Mouse (Mus musculus): ENCODE measurements at regions not wholly inside any gene's neighbourhood (a gene's known extent, or its start where the extent isn't known, plus 50 kb on each side); places are given as distances from the start of the nearest gene placed in this dataset.

DNA sequence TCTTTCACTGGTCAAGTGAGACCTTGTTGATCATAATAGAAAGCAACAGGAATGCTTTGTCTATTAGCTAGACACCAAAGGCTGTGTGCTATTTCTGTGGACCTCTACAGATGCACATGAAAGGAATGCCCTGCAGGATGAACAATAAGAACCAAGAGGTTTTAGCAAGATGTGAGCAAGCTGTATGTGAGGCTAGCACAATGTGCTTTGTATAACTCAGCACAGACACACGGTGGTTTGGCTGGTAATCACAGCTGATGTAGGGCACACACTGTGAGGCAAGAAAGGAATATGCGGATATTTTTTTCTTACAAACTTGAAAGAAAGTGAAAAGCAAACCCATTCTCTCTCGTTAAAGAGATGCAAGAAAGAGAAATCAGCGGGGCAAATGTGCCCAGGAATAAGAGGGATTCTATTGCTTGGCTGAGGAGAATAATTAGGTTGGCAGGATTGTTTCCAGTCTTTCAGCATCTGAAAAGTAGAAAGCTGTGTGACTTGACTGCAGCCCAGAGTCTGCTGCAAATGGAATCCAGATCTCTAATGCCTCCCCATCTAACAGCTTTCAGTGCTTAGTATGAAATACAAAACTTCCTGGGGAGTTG lies 2476.1 kb upstream of the Gm6569 start:
- WGBS: 7% methylated on average over 4 of the region's 4 CpGs
- Histone ChIP-seq H3K4me2 (ENCODE audit: low read depth) (no peak overlapping the region), H3K27ac (ENCODE audit: low read depth, low read length) (no peak overlapping the region), H3K4me1 (ENCODE audit: insufficient read depth) (no peaks in the 10 kb centered on the region), H3K27me3 (ENCODE audit: insufficient read depth, low read length) (no peaks in the 10 kb centered on the region), H3K4me3 (ENCODE audit: low read depth, low read length) (no peak overlapping the region), H3K36me3 (ENCODE audit: insufficient read depth) (no peaks in the 10 kb centered on the region), H3K9me3 (ENCODE audit: low read length) (no peaks in the 10 kb centered on the region), H3K9ac (no peak overlapping the region)
- DNase-seq (peak; percentile 14), ATAC-seq (peak; percentile 60)
- no peak for TF ChIP-seq CTCF (IDR thresholded peaks at IDR 0.05; ENCODE audit: low read depth)

DNA sequence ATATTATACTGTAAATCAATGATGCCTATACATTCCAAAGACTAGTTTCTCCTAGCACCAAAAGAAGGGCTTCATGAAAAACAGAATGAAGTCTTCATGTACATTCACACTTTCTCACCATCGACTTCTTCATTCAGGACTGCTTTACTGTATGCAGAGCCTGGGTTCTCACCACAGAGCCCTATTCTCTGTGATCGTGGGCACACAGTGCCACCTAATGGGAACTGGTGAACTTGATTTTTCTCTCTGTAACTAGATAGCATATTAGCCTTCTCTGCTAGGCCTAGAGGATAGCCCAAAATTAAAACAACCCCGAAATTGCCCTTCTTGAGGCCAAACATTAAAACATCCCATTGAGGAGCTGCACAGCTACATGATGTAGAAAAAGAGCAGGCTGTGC lies 2458.6 kb upstream of the Gm6569 start:
- no peak overlapping the region for H3K27ac ChIP-seq (ENCODE audit: low read depth, low read length)
- no peaks in the 10 kb centered on the region for H3K36me3 ChIP-seq (ENCODE audit: insufficient read depth)
- H3K4me2 ChIP-seq (ENCODE audit: low read depth): no peak overlapping the region
- peak; percentile 88 for ATAC-seq
- H3K9me3 ChIP-seq (ENCODE audit: low read length): no peaks in the 10 kb centered on the region
- no peak overlapping the region for H3K9ac ChIP-seq
- 27% methylated on average over 3 of the region's 3 CpGs for WGBS
- peak; percentile 81 for TF ChIP-seq CTCF (IDR thresholded peaks at IDR 0.05; ENCODE audit: low read depth)
- H3K27me3 ChIP-seq (ENCODE audit: insufficient read depth, low read length): no peaks in the 10 kb centered on the region
- H3K4me3 ChIP-seq (ENCODE audit: low read depth, low read length): no peak overlapping the region
- H3K4me1 ChIP-seq (ENCODE audit: insufficient read depth): no peaks in the 10 kb centered on the region
- peak; percentile 90 for DNase-seq

Measured in forebrain, postnatal 0 days (tissue).